Mouse (Mus musculus): ENCODE measurements around the gene Zic4.

- TF ChIP-seq CTCF (IDR thresholded peaks at IDR 0.05; ENCODE audit: insufficient read depth, low read length) (no peak), POLR2A (IDR thresholded peaks at IDR 0.05; ENCODE audit: borderline replicate concordance, extremely low read depth, low read depth, low read length) (no peak)
Observed at GRCm38 (mm10) chr9:91363011-91363730, 958 bp downstream of the Zic4 start.

Measured in lung, adult 2 months (tissue).